Mouse (Mus musculus) MEL (cell line): ENCODE measurements around the gene Derl3. TPM values are rescaled to one million over a fixed set of nuclear protein-coding genes. Genes with fewer than 3 reads are reported as not detected.
A peak's percentile ranks its signal among the peaks of the same experiment; 100 is the strongest.

Experiments used
- DNase-seq: peaks from one replicate; pipeline ENCODE4 v3.0.0; 2011; ENCODE audit warnings: low read depth, low spot score
- H3K27ac ChIP-seq: 2 replicates; pipeline ENCODE4 v1.5.1; 2012; ENCODE audit warnings: low read depth, mild to moderate bottlenecking, control low read depth, low read length, moderate library complexity; ENCODE audit not compliant: control insufficient read depth
- H3K27me3 ChIP-seq, 2 experiments: fragments of 150-350 bp in 1 of 2; sonication (generic) in 1 of 2; 2 replicates each; pipeline ENCODE4 v1.6.1; 2012; ENCODE audit warnings: low read length in 2 of 2, mild to moderate bottlenecking in 2 of 2, improper control_type of control experiment in 1 of 2, moderate library complexity in 1 of 2; ENCODE audit not compliant: insufficient read depth in 2 of 2, control insufficient read depth in 1 of 2
- H3K36me3 ChIP-seq, 2 experiments: 2 replicates each; pipeline ENCODE4 v1.6.1; 2012 to 2014; ENCODE audit warnings: low read length in 2 of 2, improper control_type of control experiment in 1 of 2, inconsistent platforms in 1 of 2, mild to moderate bottlenecking in 1 of 2; ENCODE audit not compliant: insufficient read depth in 2 of 2, control insufficient read depth in 1 of 2
- H3K4me1 ChIP-seq, 2 experiments: fragments of 150-350 bp in 1 of 2; sonication (generic) in 1 of 2; 2 replicates each; pipeline ENCODE4 v1.6.1; 2012; ENCODE audit warnings: low read length in 2 of 2, improper control_type of control experiment in 1 of 2, mild to moderate bottlenecking in 1 of 2; ENCODE audit not compliant: insufficient read depth in 2 of 2, control insufficient read depth in 1 of 2
- H3K4me3 ChIP-seq, 2 experiments: fragments of 150-350 bp in 1 of 2; sonication (generic) in 1 of 2; 2 replicates each; pipeline ENCODE4 v1.5.1; 2012; ENCODE audit warnings: low read depth in 2 of 2, low read length in 2 of 2, mild to moderate bottlenecking in 2 of 2, moderate library complexity in 2 of 2, control low read depth in 1 of 2, improper control_type of control experiment in 1 of 2; ENCODE audit not compliant: control insufficient read depth in 1 of 2, insufficient read depth in 1 of 2
- H3K79me2 ChIP-seq: 2 replicates; pipeline ENCODE4 v1.6.1; 2012; ENCODE audit warnings: mild to moderate bottlenecking, low read length, moderate library complexity; ENCODE audit not compliant: control insufficient read depth, poor library complexity, insufficient read depth
- H3K9ac ChIP-seq: 2 replicates; pipeline ENCODE4 v1.6.1; 2012; ENCODE audit warnings: low read depth, mild to moderate bottlenecking, control low read depth, low read length, moderate library complexity; ENCODE audit not compliant: control insufficient read depth, poor library complexity, severe bottlenecking
- H3K9me3 ChIP-seq: fragments of 150-350 bp; sonication (generic); replicated peaks from 2 replicates; pipeline ENCODE4 v1.6.1; 2012; ENCODE audit warnings: mild to moderate bottlenecking, low read length, improper control_type of control experiment, moderate library complexity; ENCODE audit not compliant: insufficient read depth
- BHLHE40 ChIP-seq: IDR thresholded peaks from 2 replicates; pipeline ENCODE4 v1.6.1; 2012; ENCODE audit warnings: low read depth, mild to moderate bottlenecking, inconsistent platforms, low read length, improper control_type of control experiment, borderline replicate concordance
- CHD1 ChIP-seq: IDR thresholded peaks from 2 replicates; pipeline ENCODE4 v1.6.1; 2012; ENCODE audit warnings: low read depth, mild to moderate bottlenecking, inconsistent platforms, low read length, improper control_type of control experiment
- CTCF ChIP-seq, 3 experiments: IDR thresholded peaks in 2 of 3; conservative IDR thresholded peaks in 1 of 3; 2 replicates each; pipeline ENCODE4 v1.5.1; 2011 to 2012; ENCODE audit warnings: low read length in 3 of 3, low read depth in 2 of 3, mild to moderate bottlenecking in 2 of 3, improper control_type of control experiment in 1 of 3, inconsistent platforms in 1 of 3, mixed read lengths in 1 of 3, moderate library complexity in 1 of 3; ENCODE audit not compliant: control insufficient read depth in 1 of 3, insufficient read depth in 1 of 3, poor library complexity in 1 of 3, severe bottlenecking in 1 of 3
- JUND ChIP-seq: IDR thresholded peaks from 2 replicates; pipeline ENCODE4 v1.6.1; 2011; ENCODE audit warnings: low read depth, mild to moderate bottlenecking, improper control_type of control experiment, low read length
- MAFK ChIP-seq: IDR thresholded peaks from 2 replicates; pipeline ENCODE4 v1.6.1; 2011; ENCODE audit warnings: low read depth, mild to moderate bottlenecking, low read length, improper control_type of control experiment, borderline replicate concordance
- MAX ChIP-seq: IDR thresholded peaks from 2 replicates; pipeline ENCODE4 v1.6.1; 2011; ENCODE audit warnings: low read length, improper control_type of control experiment
- MEF2A ChIP-seq: IDR thresholded peaks from 2 replicates; pipeline ENCODE4 v1.6.1; 2014; ENCODE audit warnings: low read depth, mild to moderate bottlenecking, inconsistent platforms, low read length, improper control_type of control experiment; ENCODE audit not compliant: poor library complexity, insufficient replicate concordance, severe bottlenecking; ENCODE audit errors: extremely low read depth
- MXI1 ChIP-seq: IDR thresholded peaks from 2 replicates; pipeline ENCODE4 v1.6.1; 2011; ENCODE audit warnings: mild to moderate bottlenecking, low read depth, low read length, improper control_type of control experiment
- NELFE ChIP-seq: IDR thresholded peaks from 2 replicates; pipeline ENCODE4 v1.6.1; 2011; ENCODE audit warnings: low read depth, low read length, improper control_type of control experiment
- POLR2A ChIP-seq, 2 experiments: IDR thresholded peaks; 2 replicates each; pipeline ENCODE4 v1.6.1; 2011 to 2012; ENCODE audit warnings: low read length in 2 of 2, mild to moderate bottlenecking in 2 of 2, control low read depth in 1 of 2, improper control_type of control experiment in 1 of 2, low read depth in 1 of 2, moderate library complexity in 1 of 2; ENCODE audit not compliant: control insufficient read depth in 1 of 2, insufficient read depth in 1 of 2, poor library complexity in 1 of 2
- SIN3A ChIP-seq: IDR thresholded peaks from 2 replicates; pipeline ENCODE4 v1.6.1; 2012; ENCODE audit warnings: low read length, improper control_type of control experiment, inconsistent platforms
- TAL1 ChIP-seq: IDR thresholded peaks from 2 replicates; pipeline ENCODE4 v1.6.1; 2012; ENCODE audit warnings: mild to moderate bottlenecking, inconsistent platforms, low read length, moderate library complexity, mixed read lengths
- USF1 ChIP-seq: IDR thresholded peaks from 2 replicates; pipeline ENCODE4 v1.6.1; 2014; ENCODE audit warnings: low read depth, mild to moderate bottlenecking, inconsistent platforms, low read length, improper control_type of control experiment, moderate library complexity
- ZC3H11A ChIP-seq: IDR thresholded peaks from 2 replicates; pipeline ENCODE4 v1.6.1; 2012; ENCODE audit warnings: low read depth, mild to moderate bottlenecking, inconsistent platforms, low read length, improper control_type of control experiment
- polyA plus RNA-seq, 2 experiments: library from polyadenylated mRNA; stranded (reverse) in 1 of 2; unstranded in 1 of 2; fragments of >175 nt in 1 of 2; fragments of >200 nt in 1 of 2; gene quantifications; 2 replicates each; pipeline versions ENCODE4 v1.2.1 to v1.2.4; 2012; ENCODE audit warnings: low replicate concordance in 2 of 2, low read depth in 1 of 2; ENCODE audit not compliant: insufficient read length in 2 of 2, insufficient read depth in 1 of 2, missing spikeins in 1 of 2
- total RNA-seq: library from RNA; depleted of rRNA; stranded (reverse); fragments of 300-350 nt; gene quantifications from 2 replicates; pipeline ENCODE4 v1.2.3, GENCODE M21; 2012

The Derl3 gene
- total and polyA plus RNA-seq, 3 experiments = 0.69 to 1.5 TPM; not detected in 1

GRCm38 (mm10) chr10:75857598-75857997 is 35.6 kb upstream of the Derl3 start:
- H3K36me3 ChIP-seq = peaks cover 0 to 18% of the 10 kb centered on the region in 2 experiments; a peak in 2 of 4 replicates
- TF ChIP-seq POLR2A (IDR thresholded peaks at IDR 0.05; ENCODE audit: control insufficient read depth in 1 of 2, insufficient read depth in 1 of 2, low read depth in 1 of 2, low read length in 2 of 2, poor library complexity in 1 of 2) (0 out of 4 replicates have a peak, but pooled peaks of 1 of the 2 experiments have one; percentile 23), BHLHE40 (no peak), CTCF (IDR thresholded peaks at IDR 0.05 in 2 of 3, conservative IDR thresholded peaks at IDR 0.05 in 1 of 3; ENCODE audit: control insufficient read depth in 1 of 3, insufficient read depth in 1 of 3, low read depth in 2 of 3, low read length in 3 of 3, poor library complexity in 1 of 3, severe bottlenecking in 1 of 3) (no peak), JUND (no peak)

GRCm38 (mm10) chr10:75859107-75859746 is 34.0 kb upstream of the Derl3 start:
- H3K79me2 ChIP-seq = peaks cover 16% of the 10 kb centered on the region
- peak overlapping the region; percentile 62 to 80 for H3K4me3 ChIP-seq
- peak; percentile 54 for DNase-seq
- no peaks in the 10 kb centered on the region for H3K27me3 ChIP-seq
- H3K9ac ChIP-seq = peak overlapping the region; percentile 73
- peaks cover 0 to 18% of the 10 kb centered on the region in 2 experiments; a peak in 2 of 4 replicates for H3K36me3 ChIP-seq
- no peak for TF ChIP-seq CHD1
- no peak for TF ChIP-seq MEF2A
- no peak for TF ChIP-seq MAFK
- 0 out of 2 replicates have a peak, but pooled peaks have one; percentile 9 for TF ChIP-seq USF1
- peak; percentile 72 for TF ChIP-seq MAX
- TF ChIP-seq NELFE = no peak
- TF ChIP-seq ZC3H11A = no peak
- TF ChIP-seq TAL1 = no peak
- TF ChIP-seq MXI1 = peak; percentile 79; the same call in 1 of the 2 replicates
- peak; percentile 47; the same call in 1 of the 2 replicates for TF ChIP-seq SIN3A
- peaks cover 7 to 14% of the 10 kb centered on the region in 2 experiments; a peak in 3 of 4 replicates for H3K4me1 ChIP-seq
- no peaks in the 10 kb centered on the region for H3K9me3 ChIP-seq
- peak overlapping the region; percentile 43 for H3K27ac ChIP-seq

More at GRCm38 (mm10) chr10:75857598-75857997, 35.6 kb upstream of the Derl3 start:
- no peaks in the 10 kb centered on the region for H3K27me3 ChIP-seq
- peaks cover 16% of the 10 kb centered on the region for H3K79me2 ChIP-seq
- H3K4me3 ChIP-seq = no peak overlapping the region
- H3K27ac ChIP-seq = no peak overlapping the region
- no peak for DNase-seq
- H3K9ac ChIP-seq = no peak overlapping the region
- no peaks in the 10 kb centered on the region for H3K9me3 ChIP-seq
- peaks cover 7 to 14% of the 10 kb centered on the region in 2 experiments; a peak in 3 of 4 replicates for H3K4me1 ChIP-seq
